Mouse (Mus musculus): ENCODE data around the gene Olfr1368. TPM values are rescaled to one million over a fixed set of nuclear protein-coding genes. Genes with fewer than 3 reads are reported as not detected.
"Not testable (repeated sequence)": the region's sequence is repeated elsewhere in the genome, so short reads cannot be mapped to it uniquely, and the experiment has no call there.

Olfr1368 gene
- polyA plus RNA-seq, 1 experiment from 2014 or later: not detected

DNA sequence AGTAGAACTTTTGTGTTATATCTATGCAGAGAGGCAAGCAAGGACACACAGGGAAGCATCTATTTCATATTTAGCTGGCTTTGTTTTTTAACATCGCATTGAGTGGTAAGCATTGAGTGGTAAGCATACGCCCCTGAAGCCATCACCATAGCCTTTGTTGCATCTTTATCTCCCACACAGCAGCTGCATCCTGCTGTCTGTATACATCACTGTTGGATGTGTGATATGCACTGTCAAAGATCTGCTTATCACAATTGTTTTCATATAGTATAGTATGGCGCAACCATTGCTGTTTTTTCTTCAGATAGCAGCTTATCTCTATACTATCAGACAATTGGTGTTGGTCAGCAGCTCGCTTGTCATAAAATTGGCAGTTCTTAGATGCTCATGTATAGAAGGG lies 31.5 kb downstream of the Olfr1368 start:
- no peak for ATAC-seq (replicated peaks; ENCODE audit: insufficient number of reproducible peaks, low FRiP score, low TSS enrichment)
- no peaks in the 10 kb centered on the region for H3K4me1 ChIP-seq (ENCODE audit: control insufficient read depth, insufficient read depth, low read length)
- no peak overlapping the region for H3K4me2 ChIP-seq
- no peak overlapping the region for H3K4me3 ChIP-seq (ENCODE audit: low read depth, low read length)
- H3K27me3 ChIP-seq (ENCODE audit: control insufficient read depth, insufficient read depth, low read length): no peaks in the 10 kb centered on the region
- no peaks in the 10 kb centered on the region for H3K9me3 ChIP-seq (replicated peaks; ENCODE audit: control insufficient read depth, low read length)
- H3K36me3 ChIP-seq (ENCODE audit: control insufficient read depth, insufficient read depth, low read length): no peaks in the 10 kb centered on the region
- WGBS (ENCODE audit: insufficient replicate concordance): 54% methylated on average over 4 of the region's 4 CpGs
- H3K27ac ChIP-seq (ENCODE audit: low read depth, low read length): no peak overlapping the region
- no peak overlapping the region for H3K9ac ChIP-seq (ENCODE audit: low read depth, low read length)

DNA sequence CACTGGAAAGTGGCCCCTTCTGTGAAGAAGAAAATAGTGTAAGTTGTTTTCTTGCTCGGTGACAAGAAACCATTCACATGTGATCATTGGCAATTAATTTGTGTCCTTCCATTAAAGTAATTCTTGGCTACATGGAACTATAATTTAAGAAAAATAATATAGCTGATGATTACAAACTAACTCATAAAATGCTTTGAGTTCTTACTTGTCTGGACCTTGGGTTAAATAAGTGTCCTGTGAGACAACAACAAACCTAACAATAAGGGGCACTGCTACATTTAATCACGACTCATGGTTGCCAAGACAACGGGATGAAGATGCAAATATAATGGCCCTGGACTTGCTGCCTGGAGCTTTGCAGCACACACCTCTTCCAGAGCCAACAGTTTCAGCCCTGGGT lies 34.5 kb downstream of the Olfr1368 start, which contains the start of gene Olfr1369-ps1:
Gene Olfr1369-ps1, plus strand, starts transcription at position 301 of the 400 bp plus-strand sequence.
- H3K4me1 ChIP-seq (ENCODE audit: control insufficient read depth, insufficient read depth, low read length); H3K27ac ChIP-seq (ENCODE audit: low read depth, low read length); H3K36me3 ChIP-seq (ENCODE audit: control insufficient read depth, insufficient read depth, low read length); H3K9ac ChIP-seq (ENCODE audit: low read depth, low read length); H3K4me3 ChIP-seq (ENCODE audit: low read depth, low read length); H3K4me2 ChIP-seq; H3K27me3 ChIP-seq (ENCODE audit: control insufficient read depth, insufficient read depth, low read length); H3K9me3 ChIP-seq (replicated peaks; ENCODE audit: control insufficient read depth, low read length); ATAC-seq (replicated peaks; ENCODE audit: insufficient number of reproducible peaks, low FRiP score, low TSS enrichment): not testable (repeated sequence)
- WGBS (ENCODE audit: insufficient replicate concordance): 78% methylated on average over 3 of the region's 3 CpGs

GRCm38 (mm10) chr13:21110441-21110840 lies 35.2 kb downstream of the Olfr1368 start:
- Histone ChIP-seq H3K4me3 (ENCODE audit: low read depth, low read length) (no peak overlapping the region), H3K9ac (ENCODE audit: low read depth, low read length) (no peak overlapping the region), H3K4me1 (ENCODE audit: control insufficient read depth, insufficient read depth, low read length) (no peaks in the 10 kb centered on the region), H3K27ac (ENCODE audit: low read depth, low read length) (no peak overlapping the region), H3K4me2 (no peak overlapping the region), H3K27me3 (ENCODE audit: control insufficient read depth, insufficient read depth, low read length) (no peaks in the 10 kb centered on the region), H3K9me3 (replicated peaks; ENCODE audit: control insufficient read depth, low read length) (no peaks in the 10 kb centered on the region), H3K36me3 (ENCODE audit: control insufficient read depth, insufficient read depth, low read length) (no peaks in the 10 kb centered on the region)
- WGBS (ENCODE audit: insufficient replicate concordance): 80% methylated on average over 6 of the region's 6 CpGs
- no peak for ATAC-seq (replicated peaks; ENCODE audit: insufficient number of reproducible peaks, low FRiP score, low TSS enrichment)

DNA sequence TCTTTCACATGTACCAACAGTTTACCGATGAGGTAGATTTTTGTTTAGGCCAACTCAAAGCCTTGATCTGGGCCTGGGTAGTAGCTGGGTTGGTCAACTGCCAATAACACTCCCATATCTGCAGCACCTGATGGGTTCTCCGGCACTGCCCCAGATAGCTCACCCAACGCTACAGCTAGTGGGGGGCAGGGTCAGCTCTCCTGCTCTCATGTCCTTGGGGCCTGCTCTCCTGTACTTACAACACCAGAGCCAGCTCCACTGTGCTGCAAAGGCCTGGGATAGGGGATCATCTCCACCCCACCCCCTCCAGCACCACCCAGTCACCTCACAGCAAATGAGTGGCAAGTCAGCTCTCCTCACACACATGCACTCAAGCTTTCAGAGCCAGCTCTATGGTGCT lies 35.9 kb downstream of the Olfr1368 start:
- Histone ChIP-seq H3K27ac (ENCODE audit: low read depth, low read length) (no peak overlapping the region), H3K4me3 (ENCODE audit: low read depth, low read length) (no peak overlapping the region), H3K4me1 (ENCODE audit: control insufficient read depth, insufficient read depth, low read length) (no peaks in the 10 kb centered on the region), H3K36me3 (ENCODE audit: control insufficient read depth, insufficient read depth, low read length) (no peaks in the 10 kb centered on the region), H3K9ac (ENCODE audit: low read depth, low read length) (no peak overlapping the region), H3K27me3 (ENCODE audit: control insufficient read depth, insufficient read depth, low read length) (no peaks in the 10 kb centered on the region), H3K4me2 (no peak overlapping the region), H3K9me3 (replicated peaks; ENCODE audit: control insufficient read depth, low read length) (no peaks in the 10 kb centered on the region)
- ATAC-seq (replicated peaks; ENCODE audit: insufficient number of reproducible peaks, low FRiP score, low TSS enrichment): no peak
- 84% methylated on average over 3 of the region's 3 CpGs for WGBS (ENCODE audit: insufficient replicate concordance)

Other genes starting within 250 kb of the Olfr1368 start
- gene Olfr1370, start 70.9 kb downstream of the Olfr1368 start, polyA plus RNA-seq (2014; fragmentation: Nextera tagmentation; extraction: Ambion mirVana): not detected in 2 replicates
- 0.06 TPM in 1 of 2 replicates, not detected in the other for gene Olfr1369-ps1, start 34.4 kb downstream of the Olfr1368 start, polyA plus RNA-seq (2014; fragmentation: Nextera tagmentation; extraction: Ambion mirVana)
- not detected in 2 replicates for gene Olfr263, start 16.2 kb downstream of the Olfr1368 start, polyA plus RNA-seq (2014; fragmentation: Nextera tagmentation; extraction: Ambion mirVana)
- gene Trim27, start 33.6 kb upstream of the Olfr1368 start, polyA plus RNA-seq (2014; fragmentation: Nextera tagmentation; extraction: Ambion mirVana): 94.9 and 102 TPM in 2 replicates
- gene Gpx5, start 146.9 kb upstream of the Olfr1368 start, polyA plus RNA-seq (2014; fragmentation: Nextera tagmentation; extraction: Ambion mirVana): not detected in 2 replicates
- not detected in 2 replicates for gene Gpx6, start 166.3 kb upstream of the Olfr1368 start, polyA plus RNA-seq (2014; fragmentation: Nextera tagmentation; extraction: Ambion mirVana)
- gene Olfr1367, start 201.0 kb upstream of the Olfr1368 start, polyA plus RNA-seq (2014; fragmentation: Nextera tagmentation; extraction: Ambion mirVana): not detected in 2 replicates
- 9.3 and 9.9 TPM in 2 replicates for gene Zscan12, start 217.0 kb upstream of the Olfr1368 start, polyA plus RNA-seq (2014; fragmentation: Nextera tagmentation; extraction: Ambion mirVana)

Data from heart, embryonic 11.5 days (tissue).